Mouse (Mus musculus) myocyte (in vitro differentiated cells): Measurements from ENCODE around the gene Slc28a3. TPM values are rescaled to one million over a fixed set of nuclear protein-coding genes. Genes with fewer than 3 reads are reported as not detected.

Experiments
- H3K27me3 ChIP-seq: one replicate; pipeline ENCODE4 v1.6.1; 2011; ENCODE audit not compliant: control insufficient read depth, insufficient read depth, insufficient read length
- H3K36me3 ChIP-seq: one replicate; pipeline ENCODE4 v1.6.1; 2011; ENCODE audit not compliant: control insufficient read depth, insufficient read depth
- H3K4me2 ChIP-seq: one replicate; pipeline ENCODE4 v1.6.1; 2011; ENCODE audit warnings: low read depth, control low read depth
- H3K4me3 ChIP-seq: one replicate; pipeline ENCODE4 v1.5.1; 2011; ENCODE audit warnings: mild to moderate bottlenecking, control low read depth, moderate library complexity
- H3K79me2 ChIP-seq: one replicate; pipeline ENCODE4 v1.6.1; 2011; ENCODE audit not compliant: control insufficient read depth, insufficient read depth
- H3ac ChIP-seq: one replicate; pipeline ENCODE4 v1.6.1; 2011; ENCODE audit not compliant: control insufficient read depth, insufficient read length
- CEBPB ChIP-seq: IDR thresholded peaks from 2 replicates; pipeline ENCODE4 v1.6.1; 2011; ENCODE audit warnings: mild to moderate bottlenecking, moderate library complexity; ENCODE audit not compliant: poor library complexity, insufficient read depth, severe bottlenecking
- E2F4 ChIP-seq: IDR thresholded peaks from one replicate; pipeline ENCODE4 v1.6.1; 2011; ENCODE audit warnings: mild to moderate bottlenecking, control low read depth, moderate library complexity; ENCODE audit not compliant: insufficient read depth
- MAX ChIP-seq: IDR thresholded peaks from one replicate; pipeline ENCODE4 v1.6.1; 2011; ENCODE audit warnings: low read depth, mild to moderate bottlenecking, control low read depth
- MYOD1 ChIP-seq, 3 experiments: IDR thresholded peaks; one replicate each; pipeline ENCODE4 v1.6.1; 2011; ENCODE audit warnings: control low read depth in 2 of 3, low read depth in 2 of 3, mild to moderate bottlenecking in 2 of 3, moderate library complexity in 1 of 3; ENCODE audit not compliant: insufficient read length in 2 of 3, control insufficient read depth in 1 of 3
- MYOG ChIP-seq, 3 experiments: IDR thresholded peaks; one replicate each; pipeline ENCODE4 v1.6.1; 2011; ENCODE audit warnings: control low read depth in 2 of 3, low read depth in 2 of 3, mild to moderate bottlenecking in 2 of 3; ENCODE audit not compliant: insufficient read length in 2 of 3, control insufficient read depth in 1 of 3, insufficient read depth in 1 of 3
- POLR2A ChIP-seq: IDR thresholded peaks from one replicate; pipeline ENCODE4 v1.6.1; 2011; ENCODE audit warnings: low read depth, mild to moderate bottlenecking, control low read depth, moderate library complexity; ENCODE audit not compliant: insufficient read length
- POLR2AphosphoS2 ChIP-seq: IDR thresholded peaks from one replicate; pipeline ENCODE4 v1.6.1; 2011; ENCODE audit warnings: low read depth, control low read depth; ENCODE audit not compliant: insufficient read length
- REST ChIP-seq: IDR thresholded peaks from one replicate; pipeline ENCODE4 v1.6.1; 2011; ENCODE audit warnings: mild to moderate bottlenecking, control low read depth, moderate library complexity; ENCODE audit not compliant: insufficient read depth, insufficient read length
- SRF ChIP-seq: IDR thresholded peaks from one replicate; pipeline ENCODE4 v1.6.1; 2011; ENCODE audit warnings: low read depth; ENCODE audit not compliant: control insufficient read depth, insufficient read length
- TCF12 ChIP-seq: IDR thresholded peaks from one replicate; pipeline ENCODE4 v1.6.1; 2011; ENCODE audit warnings: mild to moderate bottlenecking, control low read depth; ENCODE audit not compliant: poor library complexity, insufficient read depth, severe bottlenecking
- TCF3 ChIP-seq: IDR thresholded peaks from one replicate; pipeline ENCODE4 v1.6.1; 2011; ENCODE audit warnings: low read depth, control low read depth; ENCODE audit not compliant: insufficient read length
- USF1 ChIP-seq: IDR thresholded peaks from one replicate; pipeline ENCODE4 v1.6.1; 2011; ENCODE audit warnings: low read depth, mild to moderate bottlenecking, control low read depth, moderate library complexity
- polyA plus RNA-seq: library from polyadenylated mRNA; unstranded; fragments of >200 nt; fragmentation: generic; extraction: Trizol; gene quantifications from one replicate; pipeline ENCODE4 v1.2.1, GENCODE M21; 2012; ENCODE audit warnings: missing spikeins

Gene Slc28a3
- polyA plus RNA-seq, 1 experiment: not detected

DNA sequence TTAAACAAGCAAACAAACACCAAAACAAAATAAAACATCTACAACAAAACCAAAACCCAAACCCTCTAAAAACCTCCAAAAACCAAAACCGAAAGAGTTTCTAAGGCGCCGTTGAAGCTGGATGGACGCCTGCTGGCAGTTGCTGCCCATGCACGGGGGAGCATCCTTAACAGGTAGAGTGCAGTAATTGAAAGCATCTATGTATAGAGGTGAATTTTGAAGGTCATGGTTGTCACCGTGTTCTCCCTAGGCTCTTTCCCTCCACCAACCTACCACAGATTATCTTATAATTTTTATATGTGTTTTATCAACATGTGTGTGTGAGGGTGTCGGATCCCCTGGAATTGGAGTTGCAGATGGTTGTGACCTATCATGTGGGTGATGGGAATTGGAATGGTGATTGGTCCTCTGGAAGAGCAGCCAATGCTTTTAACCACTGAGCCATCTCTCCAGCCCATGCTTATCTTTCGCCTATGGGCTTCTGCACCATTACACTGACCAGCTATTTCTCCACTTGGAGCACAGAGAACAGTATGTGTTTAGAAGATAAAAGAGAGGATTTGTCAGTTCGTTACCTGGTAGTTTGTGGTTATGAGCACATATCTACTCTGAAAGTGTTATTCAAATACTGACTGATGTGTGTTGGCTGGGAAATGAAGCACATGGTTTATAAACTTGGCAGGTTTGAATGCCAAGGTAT lies 89.2 kb downstream of the Slc28a3 start:
- H3K4me2 ChIP-seq: peak overlapping the region; percentile 69
- H3K27me3 ChIP-seq: no peaks in the 10 kb centered on the region
- TF ChIP-seq POLR2AphosphoS2: no peak
- no peak for TF ChIP-seq USF1
- TF ChIP-seq CEBPB: no peak
- TF ChIP-seq SRF: no peak
- TF ChIP-seq MYOD1 (IDR thresholded peaks at IDR 0.05; ENCODE audit: control insufficient read depth in 1 of 3, insufficient read length in 2 of 3, low read depth in 2 of 3): no peak
- no peak for TF ChIP-seq TCF12
- TF ChIP-seq TCF3: no peak
- TF ChIP-seq MYOG (IDR thresholded peaks at IDR 0.05; ENCODE audit: control insufficient read depth in 1 of 3, insufficient read depth in 1 of 3, insufficient read length in 2 of 3, low read depth in 2 of 3): no peak
- no peaks in the 10 kb centered on the region for H3K79me2 ChIP-seq
- no peak overlapping the region for H3K4me3 ChIP-seq
- no peaks in the 10 kb centered on the region for H3K36me3 ChIP-seq
- H3ac ChIP-seq: no peak overlapping the region

DNA sequence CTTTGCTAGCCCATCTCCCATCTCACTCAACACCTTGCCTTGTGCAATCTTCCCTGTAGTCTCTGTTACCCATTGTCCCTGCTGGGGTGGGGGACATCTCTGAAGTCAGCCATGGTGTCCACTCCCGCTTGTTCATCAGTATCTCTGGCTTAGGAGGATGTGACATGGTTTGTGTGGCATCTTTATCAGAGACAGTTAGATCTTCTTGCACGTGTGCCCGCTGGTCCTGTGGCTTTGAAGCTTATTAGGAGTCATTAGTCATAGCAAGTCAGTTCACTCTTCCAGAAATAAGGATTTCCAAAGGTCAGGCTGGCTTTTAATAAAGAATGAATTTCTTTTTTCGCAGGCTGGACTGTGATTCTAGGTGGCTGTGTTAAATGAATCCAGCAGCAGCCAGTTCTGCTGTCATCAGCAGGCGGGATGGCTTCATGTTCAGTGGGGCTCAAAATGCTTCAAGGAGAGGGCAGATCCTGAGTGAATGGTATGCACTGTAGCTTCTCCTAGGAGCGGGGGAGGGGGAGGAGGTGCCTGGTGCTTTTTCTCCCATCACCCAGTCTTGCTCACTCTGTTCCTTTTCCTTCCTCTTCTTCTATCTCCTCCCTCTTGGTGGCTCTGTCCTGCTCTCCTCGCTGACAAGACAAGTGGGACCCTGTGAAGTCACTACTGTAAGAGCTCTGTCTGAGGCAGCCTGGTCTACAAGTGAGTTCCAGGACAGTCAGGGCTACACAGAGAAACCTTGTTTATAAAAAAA lies 89.9 kb downstream of the Slc28a3 start:
- H3K4me2 ChIP-seq: peak overlapping the region; percentile 69
- no peaks in the 10 kb centered on the region for H3K27me3 ChIP-seq
- H3K79me2 ChIP-seq: no peaks in the 10 kb centered on the region
- H3K36me3 ChIP-seq: no peaks in the 10 kb centered on the region
- H3ac ChIP-seq: no peak overlapping the region
- no peak overlapping the region for H3K4me3 ChIP-seq
- TF ChIP-seq REST: no peak
- no peak for TF ChIP-seq SRF
- TF ChIP-seq E2F4: no peak
- no peak for TF ChIP-seq MYOG (IDR thresholded peaks at IDR 0.05; ENCODE audit: control insufficient read depth in 1 of 3, insufficient read depth in 1 of 3, insufficient read length in 2 of 3, low read depth in 2 of 3)
- no peak for TF ChIP-seq USF1
- no peak for TF ChIP-seq TCF3
- TF ChIP-seq MAX: no peak
- TF ChIP-seq MYOD1 (IDR thresholded peaks at IDR 0.05; ENCODE audit: control insufficient read depth in 1 of 3, insufficient read length in 2 of 3, low read depth in 2 of 3): no peak
- no peak for TF ChIP-seq POLR2AphosphoS2
- no peak for TF ChIP-seq POLR2A
- TF ChIP-seq CEBPB: no peak
- no peak for TF ChIP-seq TCF12

DNA sequence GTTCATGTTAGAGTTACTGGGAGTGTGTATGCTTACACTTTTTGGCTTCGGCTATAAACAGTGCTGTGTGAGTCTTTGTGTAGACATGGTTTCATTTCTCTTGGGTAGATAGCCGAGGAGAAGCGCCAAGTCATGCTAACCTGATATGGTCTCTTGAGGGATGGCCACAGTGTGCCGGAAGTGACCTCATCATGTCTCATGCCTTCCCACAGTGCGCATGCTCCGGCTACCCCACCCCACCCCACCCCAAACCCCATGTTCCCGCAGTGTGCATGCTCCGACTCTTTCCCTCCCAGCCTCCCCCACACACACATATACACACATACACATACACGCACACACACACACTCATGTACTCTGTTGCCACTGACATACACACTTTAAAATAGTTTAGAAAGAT lies 90.6 kb downstream of the Slc28a3 start:
- H3K4me2 ChIP-seq: peak overlapping the region; percentile 69
- H3K79me2 ChIP-seq: no peaks in the 10 kb centered on the region
- H3K36me3 ChIP-seq: no peaks in the 10 kb centered on the region
- no peak overlapping the region for H3K4me3 ChIP-seq
- H3ac ChIP-seq: no peak overlapping the region
- H3K27me3 ChIP-seq: no peaks in the 10 kb centered on the region
- TF ChIP-seq REST: no peak
- peak; percentile 56 for TF ChIP-seq POLR2A
- peak; percentile 60 for TF ChIP-seq POLR2AphosphoS2
- no peak for TF ChIP-seq TCF3
- TF ChIP-seq SRF: peak; percentile 45
- no peak for TF ChIP-seq MYOG (IDR thresholded peaks at IDR 0.05; ENCODE audit: control insufficient read depth in 1 of 3, insufficient read depth in 1 of 3, insufficient read length in 2 of 3, low read depth in 2 of 3)

DNA sequence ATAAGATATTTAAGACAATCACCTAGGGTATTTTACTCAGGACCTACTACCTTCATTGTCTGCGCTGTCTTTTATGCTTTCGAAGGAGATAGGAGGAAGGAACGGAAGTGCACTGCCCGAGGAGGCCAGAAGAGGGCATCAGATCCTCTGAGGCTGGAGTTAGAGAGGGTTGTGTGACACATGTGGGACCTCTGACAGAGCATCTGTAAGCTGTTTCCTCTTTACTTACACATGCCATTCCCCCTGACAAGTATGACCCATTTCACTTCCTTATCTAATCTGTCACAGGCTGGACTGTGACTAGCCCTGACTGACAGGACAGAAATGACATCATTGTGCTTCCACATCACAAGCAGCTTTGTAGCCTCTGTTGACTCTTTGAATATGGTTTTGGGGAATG lies 94.4 kb downstream of the Slc28a3 start:
- H3K4me2 ChIP-seq: no peak overlapping the region
- H3K36me3 ChIP-seq: no peaks in the 10 kb centered on the region
- no peak for TF ChIP-seq POLR2AphosphoS2
- TF ChIP-seq MYOD1 (IDR thresholded peaks at IDR 0.05; ENCODE audit: control insufficient read depth in 1 of 3, insufficient read length in 2 of 3, low read depth in 2 of 3): no peak
- TF ChIP-seq CEBPB: no peak
- no peak for TF ChIP-seq SRF
- no peak for TF ChIP-seq E2F4
- TF ChIP-seq TCF3: no peak
- TF ChIP-seq MYOG (IDR thresholded peaks at IDR 0.05; ENCODE audit: control insufficient read depth in 1 of 3, insufficient read depth in 1 of 3, insufficient read length in 2 of 3, low read depth in 2 of 3): no peak
- no peak for TF ChIP-seq MAX
- no peak for TF ChIP-seq USF1
- TF ChIP-seq POLR2A: no peak
- no peak for TF ChIP-seq REST
- no peak for TF ChIP-seq TCF12
- no peak overlapping the region for H3K4me3 ChIP-seq
- no peak overlapping the region for H3ac ChIP-seq
- H3K27me3 ChIP-seq: no peaks in the 10 kb centered on the region
- no peaks in the 10 kb centered on the region for H3K79me2 ChIP-seq
